Mouse (Mus musculus) heart, embryonic 16.5 days (tissue): ENCODE measurements at regions not wholly inside any gene's neighbourhood (a gene's known extent, or its start where the extent isn't known, plus 50 kb on each side); places are given as distances from the start of the nearest gene placed in this dataset.
A peak's percentile ranks its signal among the peaks of the same experiment; 100 is the strongest.

ENCODE experiments used
- ATAC-seq: fragments of 200-750 bp; cut with Nextera tagmentation; replicated peaks from 2 replicates; pipeline ENCODE4 v1.8.0; 2017; ENCODE audit warnings: moderate number of reproducible peaks; ENCODE audit not compliant: insufficient read depth, low FRiP score; ENCODE audit errors: extremely low read depth
- H3K27ac ChIP-seq: fragments of 300-500 bp; sonication (generic); 2 replicates; pipeline ENCODE4 v1.5.1; 2014; ENCODE audit warnings: mild to moderate bottlenecking, low read length, control low read depth, moderate library complexity
- H3K27me3 ChIP-seq: fragments of 300-500 bp; sonication (generic); 2 replicates; pipeline ENCODE4 v1.6.1; 2014; ENCODE audit warnings: low read length, mixed read lengths; ENCODE audit not compliant: control insufficient read depth, insufficient read depth
- H3K36me3 ChIP-seq: fragments of 300-500 bp; sonication (generic); 2 replicates; pipeline ENCODE4 v1.6.1; 2014; ENCODE audit not compliant: control insufficient read depth, insufficient read depth
- H3K4me1 ChIP-seq: fragments of 300-500 bp; sonication (generic); 2 replicates; pipeline ENCODE4 v1.6.1; 2014; ENCODE audit warnings: low read length, mixed read lengths; ENCODE audit not compliant: control insufficient read depth, insufficient read depth
- H3K4me2 ChIP-seq: fragments of 300-500 bp; sonication (generic); 2 replicates; pipeline ENCODE4 v1.6.1; 2014; ENCODE audit warnings: low read depth, mild to moderate bottlenecking, control low read depth, low read length
- H3K4me3 ChIP-seq: fragments of 300-500 bp; sonication (generic); 2 replicates; pipeline ENCODE4 v1.5.1; 2014; ENCODE audit warnings: mild to moderate bottlenecking, control low read depth, low read length
- H3K9ac ChIP-seq: fragments of 300-500 bp; sonication (generic); 2 replicates; pipeline ENCODE4 v1.6.1; 2014; ENCODE audit warnings: low read length, control low read depth
- H3K9me3 ChIP-seq: fragments of 300-500 bp; sonication (generic); replicated peaks from 2 replicates; pipeline ENCODE4 v1.6.1; 2016; ENCODE audit warnings: low read length; ENCODE audit not compliant: control insufficient read depth
- WGBS: fragments of 180-500 bp; shearing (Covaris S2); extraction: QIAGEN DNeasy Blood & Tissue Kit; methylation state at CpG from one replicate; pipeline ENCODE4 v1.1.7; 2014; 5-methylcytosine and 5-hydroxymethylcytosine counted together

DNA sequence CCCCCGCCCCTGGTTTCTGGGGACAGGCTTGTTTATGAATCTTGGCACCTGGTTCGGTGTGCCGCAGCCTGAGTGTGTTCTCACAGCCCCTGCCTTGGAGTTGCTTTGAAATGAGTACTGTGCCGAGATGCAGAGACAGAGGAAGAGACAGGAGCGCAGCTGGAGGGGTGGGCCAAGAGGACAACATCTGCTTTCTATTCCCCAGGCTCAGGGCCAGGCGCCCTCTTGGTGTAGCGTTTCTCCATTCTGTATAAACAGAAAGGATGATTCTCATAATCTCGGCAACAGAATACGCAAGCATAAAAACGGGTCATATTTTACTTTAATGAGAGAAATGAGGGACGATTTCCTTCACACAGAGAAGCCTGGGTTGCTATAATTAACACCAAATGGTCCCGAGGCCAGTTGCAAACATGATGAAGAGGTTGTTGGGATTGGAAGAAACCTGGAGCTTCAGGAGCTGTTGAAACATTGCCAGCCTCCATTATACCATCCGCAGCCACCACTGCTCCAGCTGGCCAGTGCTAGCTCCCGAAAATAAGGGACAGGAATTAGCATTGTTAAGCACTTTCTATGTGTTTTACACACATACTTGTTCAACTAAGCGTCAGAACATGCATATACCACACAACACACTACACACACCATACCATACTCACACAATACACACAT lies 236.4 kb downstream of the Gm12728 start:
- no peak overlapping the region for H3K4me3 ChIP-seq
- 76% methylated on average over 15 of the region's 15 CpGs for WGBS
- no peak for ATAC-seq
- no peak overlapping the region for H3K4me2 ChIP-seq
- H3K9ac ChIP-seq, result no peak overlapping the region
- H3K4me1 ChIP-seq, result no peaks in the 10 kb centered on the region
- no peak overlapping the region for H3K27ac ChIP-seq
- no peaks in the 10 kb centered on the region for H3K9me3 ChIP-seq
- H3K36me3 ChIP-seq, result no peaks in the 10 kb centered on the region
- H3K27me3 ChIP-seq, result no peaks in the 10 kb centered on the region

GRCm38 (mm10) chr4:106040376-106040775 lies 250.7 kb downstream of the Gm12728 start:
- H3K36me3 ChIP-seq, result no peaks in the 10 kb centered on the region
- H3K4me3 ChIP-seq, result no peak overlapping the region
- H3K9me3 ChIP-seq, result no peaks in the 10 kb centered on the region
- H3K4me2 ChIP-seq, result no peak overlapping the region
- 73% methylated on average over 7 of the region's 7 CpGs for WGBS
- no peaks in the 10 kb centered on the region for H3K27me3 ChIP-seq
- H3K9ac ChIP-seq, result no peak overlapping the region
- ATAC-seq, result no peak
- no peak overlapping the region for H3K27ac ChIP-seq
- peaks cover 8% of the 10 kb centered on the region for H3K4me1 ChIP-seq

- H3K4me2 ChIP-seq, result no peak overlapping the region
- no peaks in the 10 kb centered on the region for H3K36me3 ChIP-seq
- no peaks in the 10 kb centered on the region for H3K27me3 ChIP-seq
- H3K9ac ChIP-seq, result no peak overlapping the region
- 48% methylated on average over 3 of the region's 3 CpGs for WGBS
- H3K4me3 ChIP-seq, result no peak overlapping the region
- no peak overlapping the region for H3K27ac ChIP-seq
- ATAC-seq, result no peak
- H3K4me1 ChIP-seq, result peaks cover 8% of the 10 kb centered on the region
- H3K9me3 ChIP-seq, result no peaks in the 10 kb centered on the region
Measured at GRCm38 (mm10) chr4:106042456-106042855, 252.8 kb downstream of the Gm12728 start.

DNA sequence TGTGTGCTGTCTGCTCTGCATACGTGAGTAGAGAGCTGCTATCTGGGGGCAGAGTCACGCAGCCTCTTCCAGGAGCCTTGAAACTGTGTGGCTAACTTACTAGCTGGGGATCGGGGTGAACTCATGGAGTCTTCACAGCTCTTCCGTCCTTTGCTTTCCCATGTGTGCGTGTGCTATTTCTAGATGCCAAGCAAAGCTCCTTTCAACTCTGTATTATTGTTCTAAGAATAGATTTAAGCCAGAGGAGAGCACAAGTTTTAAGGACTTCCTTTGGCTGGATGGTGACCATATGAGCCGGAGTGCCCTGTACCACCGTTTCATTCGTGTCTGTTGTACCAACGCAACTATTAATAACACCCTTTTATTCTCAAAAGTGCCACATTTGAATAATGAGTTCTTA lies 254.0 kb downstream of the Gm12728 start:
- H3K27me3 ChIP-seq, result no peaks in the 10 kb centered on the region
- peak overlapping the region; percentile 6; the same call in 1 of the 2 replicates for H3K4me2 ChIP-seq
- no peak for ATAC-seq
- H3K9me3 ChIP-seq, result no peaks in the 10 kb centered on the region
- H3K36me3 ChIP-seq, result no peaks in the 10 kb centered on the region
- peak overlapping the region; percentile 6; the same call in 1 of the 2 replicates for H3K9ac ChIP-seq
- peak overlapping the region; percentile 42; the same call in 1 of the 2 replicates for H3K27ac ChIP-seq
- WGBS, result 45% methylated on average over 9 of the region's 9 CpGs
- no peak overlapping the region for H3K4me3 ChIP-seq
- peaks cover 8% of the 10 kb centered on the region for H3K4me1 ChIP-seq

- Histone ChIP-seq H3K4me3 (no peak overlapping the region), H3K4me1 (peaks cover 8% of the 10 kb centered on the region), H3K27ac (peak overlapping the region; percentile 11; the same call in 1 of the 2 replicates), H3K27me3 (no peaks in the 10 kb centered on the region), H3K4me2 (no peak overlapping the region), H3K9me3 (no peaks in the 10 kb centered on the region), H3K9ac (no peak overlapping the region), H3K36me3 (no peaks in the 10 kb centered on the region)
- peak; percentile 28; the same call in 1 of the 2 replicates for ATAC-seq
- WGBS, result 49% methylated on average over 8 of the region's 8 CpGs
Measured at GRCm38 (mm10) chr4:106048053-106048452, 258.4 kb downstream of the Gm12728 start.

GRCm38 (mm10) chr4:106048797-106049196 lies 259.1 kb downstream of the Gm12728 start:
- H3K36me3 ChIP-seq, result no peaks in the 10 kb centered on the region
- H3K27ac ChIP-seq, result no peak overlapping the region
- no peak overlapping the region for H3K4me2 ChIP-seq
- no peak overlapping the region for H3K9ac ChIP-seq
- peaks cover 2% of the 10 kb centered on the region; the same call in 1 of the 2 replicates for H3K4me1 ChIP-seq
- no peaks in the 10 kb centered on the region for H3K27me3 ChIP-seq
- no peaks in the 10 kb centered on the region for H3K9me3 ChIP-seq
- ATAC-seq, result no peak
- WGBS, result 72% methylated on average over 8 of the region's 8 CpGs
- H3K4me3 ChIP-seq, result no peak overlapping the region

GRCm38 (mm10) chr4:106049880-106050279 lies 260.2 kb downstream of the Gm12728 start:
- no peaks in the 10 kb centered on the region for H3K27me3 ChIP-seq
- no peaks in the 10 kb centered on the region for H3K36me3 ChIP-seq
- H3K4me1 ChIP-seq, result no peaks in the 10 kb centered on the region
- no peak overlapping the region for H3K4me3 ChIP-seq
- H3K9me3 ChIP-seq, result no peaks in the 10 kb centered on the region
- no peak overlapping the region for H3K9ac ChIP-seq
- no peak for ATAC-seq
- no peak overlapping the region for H3K4me2 ChIP-seq
- H3K27ac ChIP-seq, result no peak overlapping the region
- 70% methylated on average over 3 of the region's 3 CpGs for WGBS

GRCm38 (mm10) chr4:106050297-106050696 lies 260.6 kb downstream of the Gm12728 start:
- Histone ChIP-seq H3K27ac (no peak overlapping the region), H3K4me2 (no peak overlapping the region), H3K4me3 (no peak overlapping the region), H3K36me3 (no peaks in the 10 kb centered on the region), H3K27me3 (no peaks in the 10 kb centered on the region), H3K9ac (no peak overlapping the region), H3K9me3 (no peaks in the 10 kb centered on the region), H3K4me1 (no peaks in the 10 kb centered on the region)
- WGBS, result 82% methylated on average over 3 of the region's 3 CpGs
- ATAC-seq, result no peak

GRCm38 (mm10) chr4:106053496-106053895 lies 262.5 kb upstream of the Usp24 start:
- ATAC-seq, result no peak
- 61% methylated on average over 9 of the region's 9 CpGs for WGBS
- Histone ChIP-seq H3K4me3 (no peak overlapping the region), H3K36me3 (no peaks in the 10 kb centered on the region), H3K9me3 (no peaks in the 10 kb centered on the region), H3K9ac (no peak overlapping the region), H3K27me3 (no peaks in the 10 kb centered on the region), H3K4me1 (no peaks in the 10 kb centered on the region), H3K4me2 (no peak overlapping the region), H3K27ac (no peak overlapping the region)
